Mouse (Mus musculus) limb, embryonic 14.5 days (tissue): ENCODE measurements around the gene Zfp217. TPM values are rescaled to one million over a fixed set of nuclear protein-coding genes. Genes with fewer than 3 reads are reported as not detected.

ENCODE experiments used
- ATAC-seq: fragments of 200-750 bp; cut with Nextera tagmentation; 2 replicates; pipeline ENCODE4 v1.8.0; 2017; ENCODE audit warnings: low read depth, moderate number of reproducible peaks, moderate TSS enrichment; ENCODE audit not compliant: low FRiP score
- DNase-seq: peaks from one replicate; pipeline ENCODE4 v3.0.0-alpha.2; 2015; ENCODE audit warnings: low spot score
- H3K27ac ChIP-seq: fragments of 300-500 bp; sonication (generic); replicated peaks from 2 replicates; pipeline ENCODE4 v1.5.1; 2014; ENCODE audit warnings: low read depth, mild to moderate bottlenecking, low read length, moderate library complexity, mixed read lengths
- H3K27me3 ChIP-seq: fragments of 300-500 bp; sonication (generic); 2 replicates; pipeline ENCODE4 v1.6.1; 2014; ENCODE audit warnings: low read length, mixed read lengths; ENCODE audit not compliant: control insufficient read depth, insufficient read depth
- H3K36me3 ChIP-seq: fragments of 300-500 bp; sonication (generic); 2 replicates; pipeline ENCODE4 v1.6.1; 2014; ENCODE audit warnings: mild to moderate bottlenecking, low read length, moderate library complexity, mixed read lengths; ENCODE audit not compliant: control insufficient read depth, insufficient read depth
- H3K4me1 ChIP-seq: fragments of 300-500 bp; sonication (generic); 2 replicates; pipeline ENCODE4 v1.6.1; 2014; ENCODE audit warnings: antibody characterized with exemption, low read length, mixed read lengths; ENCODE audit not compliant: control insufficient read depth, insufficient read depth
- H3K4me2 ChIP-seq: fragments of 300-500 bp; sonication (generic); replicated peaks from 2 replicates; pipeline ENCODE4 v1.6.1; 2014; ENCODE audit warnings: low read depth, mild to moderate bottlenecking, low read length, moderate library complexity; ENCODE audit not compliant: severe bottlenecking
- H3K4me3 ChIP-seq: fragments of 300-500 bp; sonication (generic); replicated peaks from 2 replicates; pipeline ENCODE4 v1.5.1; 2014; ENCODE audit warnings: low read length
- H3K9ac ChIP-seq: fragments of 300-500 bp; sonication (generic); 2 replicates; pipeline ENCODE4 v1.6.1; 2014; ENCODE audit warnings: mild to moderate bottlenecking, low read depth, low read length, moderate library complexity; ENCODE audit not compliant: severe bottlenecking
- H3K9me3 ChIP-seq: fragments of 300-500 bp; sonication (generic); 2 replicates; pipeline ENCODE4 v1.6.1; 2016; ENCODE audit warnings: low read length; ENCODE audit not compliant: control insufficient read depth
- POLR2A ChIP-seq: fragments of 200-500 bp; IDR thresholded peaks from 2 replicates; pipeline ENCODE4 v1.8.0; 2012; ENCODE audit warnings: inconsistent platforms, mild to moderate bottlenecking, moderate library complexity, borderline replicate concordance; ENCODE audit not compliant: insufficient read depth, insufficient read length; ENCODE audit errors: extremely low read depth
- WGBS: fragments of 180-500 bp; shearing (Covaris S2); extraction: QIAGEN DNeasy Blood & Tissue Kit; methylation state at CpG from one replicate; pipeline ENCODE4 v1.1.7; 2014; 5-methylcytosine and 5-hydroxymethylcytosine counted together
- polyA plus RNA-seq, 2 experiments: library from polyadenylated mRNA; depleted of rRNA in 1 of 2; stranded (reverse) in 1 of 2; unstranded in 1 of 2; fragments of >200 nt; fragmentation: Nextera tagmentation in 1 of 2; extraction: Ambion mirVana in 1 of 2; gene quantifications; 2 replicates each; pipeline versions ENCODE4 v1.2.1 to v1.2.3; 2012 to 2014

Zfp217 gene
- polyA plus RNA-seq, 2 experiments = 4.0 to 11.7 TPM

DNA sequence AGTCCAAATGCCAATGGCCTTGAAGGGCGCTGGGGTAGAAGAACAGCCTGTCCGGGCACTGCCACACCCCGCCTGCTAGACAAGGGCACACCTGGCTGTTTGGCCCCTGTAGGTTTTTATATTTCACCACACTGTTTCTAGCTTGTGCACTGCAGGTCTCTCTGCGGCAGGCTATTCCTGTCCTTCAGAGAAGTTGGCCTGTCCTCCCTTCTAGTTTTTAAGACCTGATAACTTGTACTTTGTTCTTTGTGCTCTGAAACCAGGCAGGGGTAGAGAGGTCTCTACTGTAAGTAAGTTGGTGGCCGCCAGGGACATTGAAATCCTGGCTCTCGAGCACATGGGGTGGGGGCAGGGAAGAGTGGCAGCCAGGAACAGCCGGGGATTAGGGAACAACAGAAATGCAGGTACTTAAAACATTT is 44.8 kb upstream of the Zfp217 start:
- Histone ChIP-seq H3K27me3 (no peaks in the 10 kb centered on the region), H3K4me2 (no peak overlapping the region), H3K36me3 (no peaks in the 10 kb centered on the region), H3K9me3 (no peaks in the 10 kb centered on the region), H3K4me1 (peaks cover 11% of the 10 kb centered on the region), H3K9ac (no peak overlapping the region), H3K4me3 (no peak overlapping the region), H3K27ac (no peak overlapping the region)
- WGBS = 29% methylated on average over 7 of the region's 7 CpGs
- DNase-seq (no peak), ATAC-seq (no peak)
- no peak for TF ChIP-seq POLR2A

- Histone ChIP-seq H3K4me1 (peaks cover 8% of the 10 kb centered on the region), H3K9me3 (no peaks in the 10 kb centered on the region), H3K36me3 (no peaks in the 10 kb centered on the region), H3K4me3 (no peak overlapping the region), H3K27me3 (no peaks in the 10 kb centered on the region), H3K27ac (no peak overlapping the region), H3K9ac (no peak overlapping the region), H3K4me2 (no peak overlapping the region)
- ATAC-seq (no peak), DNase-seq (no peak)
- TF ChIP-seq POLR2A = no peak
- WGBS = 81% methylated on average over 7 of the region's 7 CpGs
Measured at GRCm38 (mm10) chr2:170188721-170189120, 40.8 kb upstream of the Zfp217 start.

- Histone ChIP-seq H3K4me2 (peak overlapping the region; percentile 60), H3K36me3 (no peaks in the 10 kb centered on the region), H3K9ac (peak overlapping the region; percentile 56; the same call in 1 of the 2 replicates), H3K27ac (peak overlapping the region; percentile 67; the same call in 1 of the 2 replicates), H3K4me3 (peak overlapping the region; percentile 45), H3K9me3 (no peaks in the 10 kb centered on the region), H3K27me3 (no peaks in the 10 kb centered on the region), H3K4me1 (0 out of 2 replicates have a peak, but pooled peaks cover 5% of the 10 kb centered on the region)
- ATAC-seq (no peak), DNase-seq (no peak)
- 58% methylated on average over 4 of the region's 4 CpGs for WGBS
- no peak for TF ChIP-seq POLR2A
Measured at GRCm38 (mm10) chr2:170185137-170185837, 37.4 kb upstream of the Zfp217 start.

DNA sequence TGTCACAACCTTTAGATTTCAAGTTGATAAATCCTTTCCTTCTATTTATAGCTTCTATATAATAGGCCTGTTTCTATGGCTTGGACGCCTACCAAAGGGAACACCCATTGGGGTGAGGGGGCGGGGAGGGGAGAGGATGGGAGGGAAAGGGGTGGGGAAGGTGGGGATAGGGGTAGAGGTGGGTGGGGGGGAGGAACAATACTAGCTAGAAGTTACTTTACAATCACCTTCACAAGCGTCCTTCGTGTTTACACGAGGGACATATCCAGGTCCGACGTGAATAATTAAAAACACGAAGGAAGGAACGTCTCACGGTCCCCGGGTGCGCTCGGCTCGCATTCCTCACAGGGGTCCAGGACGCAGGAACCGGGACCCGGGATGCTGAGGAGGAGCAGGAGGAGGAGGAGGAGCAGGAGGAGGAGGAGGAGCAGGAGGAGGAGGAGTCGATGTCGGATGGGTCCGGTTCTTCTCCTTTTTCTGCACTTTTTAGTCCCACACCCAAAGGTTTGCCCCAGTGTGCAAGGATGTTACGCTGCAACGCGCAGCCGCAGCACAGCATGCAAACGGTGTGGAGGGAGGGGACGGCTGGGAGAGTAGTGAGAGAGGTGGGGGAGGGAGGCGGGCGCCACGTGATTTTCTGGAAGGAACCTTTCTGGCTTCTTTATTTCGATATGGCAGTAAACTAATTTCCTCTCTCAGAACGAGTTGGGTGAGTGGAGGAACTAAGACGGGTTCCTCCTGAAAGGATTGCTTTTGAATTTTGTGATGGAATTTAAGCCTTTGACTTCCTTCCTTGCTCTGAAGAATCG is 36.5 kb upstream of the Zfp217 start:
- H3K4me2 ChIP-seq = peak overlapping the region; percentile 60
- H3K27me3 ChIP-seq = no peaks in the 10 kb centered on the region
- peak overlapping the region; percentile 45 for H3K4me3 ChIP-seq
- H3K36me3 ChIP-seq = no peaks in the 10 kb centered on the region
- ATAC-seq (peak; percentile 92), DNase-seq (peak; percentile 86)
- no peaks in the 10 kb centered on the region for H3K9me3 ChIP-seq
- H3K27ac ChIP-seq = peak overlapping the region; percentile 67
- 3% methylated on average over 33 of the region's 33 CpGs for WGBS
- 0 out of 2 replicates have a peak, but pooled peaks cover 5% of the 10 kb centered on the region for H3K4me1 ChIP-seq
- H3K9ac ChIP-seq = peak overlapping the region; percentile 56
- TF ChIP-seq POLR2A = no peak

GRCm38 (mm10) chr2:170183851-170184174 is 35.9 kb upstream of the Zfp217 start:
- no peak for TF ChIP-seq POLR2A
- Histone ChIP-seq H3K27ac (0 out of 2 replicates have a peak overlapping the region, but pooled peaks have one; percentile 11), H3K4me2 (peak overlapping the region; percentile 60), H3K4me1 (0 out of 2 replicates have a peak, but pooled peaks cover 5% of the 10 kb centered on the region), H3K36me3 (no peaks in the 10 kb centered on the region), H3K9ac (0 out of 2 replicates have a peak overlapping the region, but pooled peaks have one; percentile 56), H3K4me3 (peak overlapping the region; percentile 45), H3K9me3 (no peaks in the 10 kb centered on the region), H3K27me3 (no peaks in the 10 kb centered on the region)
- WGBS = 61% methylated on average over 4 of the region's 4 CpGs
- DNase-seq = no peak
- ATAC-seq = no peak
